Mouse (Mus musculus) ES-E14 (cell line): Measurements from ENCODE around the gene Pigf.

Source experiments
- CHD2 ChIP-seq: IDR thresholded peaks from 2 replicates; pipeline ENCODE4 v1.6.1; 2014; ENCODE audit warnings: mild to moderate bottlenecking, low read depth, low read length, inconsistent platforms
- ZC3H11A ChIP-seq: IDR thresholded peaks from 2 replicates; pipeline ENCODE4 v1.6.1; 2012; ENCODE audit warnings: low read depth, mild to moderate bottlenecking, inconsistent platforms, low read length, borderline replicate concordance
- ZNF384 ChIP-seq: IDR thresholded peaks from 2 replicates; pipeline ENCODE4 v1.6.1; 2012; ENCODE audit warnings: low read depth, low read length, inconsistent platforms

DNA sequence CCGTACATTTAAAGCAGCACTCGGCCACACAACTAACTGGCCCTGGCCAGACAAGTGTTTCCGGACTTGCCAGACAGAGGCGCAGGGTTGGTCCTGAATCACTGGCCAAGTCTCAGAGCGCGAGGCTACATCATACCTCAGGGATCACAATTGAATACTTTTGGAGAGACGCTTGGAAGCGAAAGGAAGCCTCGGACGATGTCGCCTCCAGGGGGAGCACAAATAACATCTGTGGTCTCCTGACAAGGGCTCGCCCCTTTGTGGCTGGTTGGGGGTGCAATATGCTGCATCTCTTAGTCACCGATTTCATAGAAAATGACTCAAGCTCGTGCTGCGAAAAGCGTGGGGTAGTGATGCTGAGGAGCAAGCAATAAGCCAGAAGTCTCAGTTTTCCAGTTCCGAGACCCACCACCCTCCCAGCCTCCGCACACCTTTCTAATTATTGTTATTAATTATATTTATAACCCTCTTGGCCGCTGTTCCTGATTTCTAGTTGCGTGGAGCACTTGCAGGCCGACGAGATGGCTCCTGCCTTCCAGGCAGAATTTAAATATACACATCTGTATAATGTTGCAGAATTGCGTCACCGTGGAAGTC, 62.8 kb downstream of the Pigf start:
- TF ChIP-seq ZC3H11A (no peak), ZNF384 (no peak), CHD2 (no peak)
